Mouse (Mus musculus): Measurements from ENCODE around the gene Zic1.

The Zic1 gene

GRCm38 (mm10) chr9:91355270-91355589 is 10.4 kb downstream of the Zic1 start:
- DNase-seq (ENCODE audit: extremely low read depth, low read depth, low spot score) = no peak

GRCm38 (mm10) chr9:91354434-91355269 is 11.0 kb downstream of the Zic1 start:
- no peak for DNase-seq (ENCODE audit: extremely low read depth, low read depth, low spot score)

- DNase-seq (ENCODE audit: extremely low read depth, low read depth, low spot score) = no peak
These were observed 11.8 kb downstream of the Zic1 start for GRCm38 (mm10) chr9:91353551-91354433.

- DNase-seq (ENCODE audit: extremely low read depth, low read depth, low spot score) = no peak
These were observed 12.8 kb downstream of the Zic1 start for GRCm38 (mm10) chr9:91352786-91353185.

GRCm38 (mm10) chr9:91351961-91352411 is 13.6 kb downstream of the Zic1 start:
- no peak for DNase-seq (ENCODE audit: extremely low read depth, low read depth, low spot score)

GRCm38 (mm10) chr9:91351361-91351760 is 14.2 kb downstream of the Zic1 start:
- DNase-seq (ENCODE audit: extremely low read depth, low read depth, low spot score) = no peak

- no peak for DNase-seq (ENCODE audit: extremely low read depth, low read depth, low spot score)
These were observed 14.7 kb downstream of the Zic1 start for GRCm38 (mm10) chr9:91350861-91351291.

- DNase-seq (ENCODE audit: extremely low read depth, low read depth, low spot score) = no peak
These were observed 15.3 kb downstream of the Zic1 start for GRCm38 (mm10) chr9:91350211-91350791.

GRCm38 (mm10) chr9:91348746-91349145 is 16.9 kb downstream of the Zic1 start:
- DNase-seq (ENCODE audit: extremely low read depth, low read depth, low spot score) = no peak

- DNase-seq (ENCODE audit: extremely low read depth, low read depth, low spot score) = no peak
These were observed 18.0 kb downstream of the Zic1 start for GRCm38 (mm10) chr9:91347591-91347990.
